Mouse (Mus musculus) right cerebral cortex, postnatal 36 days (tissue): ENCODE data around the gene Tnip3.

Experiments used
- DNase-seq, 2 experiments: peaks; one replicate each; pipeline ENCODE4 v3.0.0; 2022; ENCODE audit warnings: low spot score in 2 of 2, mixed read lengths in 1 of 2

Tnip3 gene

DNA sequence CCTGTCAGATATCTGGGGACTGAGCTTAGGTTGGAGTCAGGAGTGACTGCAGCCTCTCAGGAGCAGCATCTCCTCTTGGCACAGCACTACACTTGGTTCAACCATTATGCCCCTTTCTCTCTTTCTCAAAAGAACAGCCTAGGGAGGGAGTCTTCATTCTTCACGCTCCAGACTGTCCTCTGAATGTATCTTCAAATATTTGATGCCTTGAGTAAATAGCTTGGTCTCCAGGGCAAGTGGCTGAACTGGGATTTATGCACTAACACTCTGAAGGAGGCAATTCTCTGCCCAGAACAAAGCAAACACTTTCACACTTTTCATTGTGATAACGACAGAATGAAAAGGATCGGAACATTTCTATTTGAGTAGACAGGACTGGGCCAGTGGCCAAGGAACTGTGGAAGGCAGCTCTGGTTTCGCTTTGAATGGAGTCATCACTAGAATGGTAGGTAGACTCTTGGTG lies 59.8 kb downstream of the Tnip3 start:
- DNase-seq = peak; percentile 60 to 76

DNA sequence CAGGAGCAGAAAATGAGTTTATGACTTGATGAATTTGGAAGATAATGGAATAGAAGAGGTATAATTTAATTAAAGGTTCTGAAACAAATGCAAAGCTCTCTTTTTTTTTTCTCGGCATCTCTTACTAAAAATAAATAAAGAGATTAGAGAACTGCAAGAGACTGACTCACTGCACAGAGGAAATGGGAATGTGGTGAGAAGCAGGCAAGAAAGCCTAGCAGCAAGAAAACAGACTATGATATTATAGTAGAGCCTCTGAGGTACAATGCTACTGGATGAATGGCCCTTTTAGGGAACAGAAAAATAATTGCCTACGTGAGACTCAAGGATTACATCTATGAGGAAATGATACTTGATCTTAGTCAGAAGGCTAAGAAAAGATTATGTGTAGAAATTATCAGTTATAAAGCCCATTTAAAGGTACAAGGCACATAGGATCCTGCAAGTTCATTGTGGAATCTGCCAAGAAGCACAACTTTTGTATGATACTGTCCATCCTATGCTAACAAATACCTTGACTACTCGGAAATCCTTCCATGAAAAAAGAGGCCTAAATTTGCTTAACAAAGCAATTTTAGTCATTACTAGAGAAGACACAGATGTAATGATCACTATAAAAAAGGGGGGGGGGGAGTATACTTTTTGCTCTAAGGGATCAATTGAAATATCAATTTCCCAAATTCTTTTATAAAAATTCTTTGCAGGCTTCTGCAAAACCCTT lies 60.4 kb downstream of the Tnip3 start:
- DNase-seq = no peak

DNA sequence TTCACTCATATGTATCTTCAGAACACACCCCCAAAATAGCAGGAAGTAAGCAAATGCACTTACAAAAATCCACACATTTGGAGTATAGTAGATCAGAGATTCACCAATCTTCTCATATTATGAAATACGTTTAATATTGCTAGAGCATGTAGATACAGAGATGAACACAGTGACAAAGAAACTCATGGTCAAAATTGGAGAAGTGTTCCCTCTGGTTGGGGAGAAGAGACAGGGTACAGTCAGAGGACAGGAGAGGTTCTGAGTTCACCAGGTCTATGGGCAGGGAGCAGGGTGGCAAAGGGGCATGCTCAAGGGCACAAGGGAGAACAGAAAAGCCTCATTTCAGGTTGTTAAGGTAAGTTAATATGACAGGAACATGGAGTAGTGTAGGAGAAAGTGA lies 63.7 kb downstream of the Tnip3 start:
- no peak for DNase-seq

DNA sequence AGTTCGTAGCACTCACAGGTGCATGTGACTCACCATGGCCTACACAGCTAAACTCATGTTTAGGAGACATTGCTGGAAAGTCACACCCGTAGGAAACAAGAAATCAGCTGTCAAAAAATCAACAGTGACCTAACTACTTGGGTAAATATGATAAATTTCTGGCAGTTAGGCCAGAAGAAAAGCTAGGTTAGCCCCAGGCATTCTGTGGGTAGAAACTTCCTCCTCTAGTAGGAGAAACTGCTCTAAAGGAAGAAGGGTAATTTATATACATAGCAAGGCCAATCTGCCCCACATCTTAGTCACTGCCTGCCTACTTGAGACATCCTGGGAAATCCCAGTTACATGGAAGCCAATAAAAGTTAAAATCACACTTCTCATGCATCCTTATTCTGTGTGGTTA lies 64.9 kb downstream of the Tnip3 start:
- no peak for DNase-seq

DNA sequence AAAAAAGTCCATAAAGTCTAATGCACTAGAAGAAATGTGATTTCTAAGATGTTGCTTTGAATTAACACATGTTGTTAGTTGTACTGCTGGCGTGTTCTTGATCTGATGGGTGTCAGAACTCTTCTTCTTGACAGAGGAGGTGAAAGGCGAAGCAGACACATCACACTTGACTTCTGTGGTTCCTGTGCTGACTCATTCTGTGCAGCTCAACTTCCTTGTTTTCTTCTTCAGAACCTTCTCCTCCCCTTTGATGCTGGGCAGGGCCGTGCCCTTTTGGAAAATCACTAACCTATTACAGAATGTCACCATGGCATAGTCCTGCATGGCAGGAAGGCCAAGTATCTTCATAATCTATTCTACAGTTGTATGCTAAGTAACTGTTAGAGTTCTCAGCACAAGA lies 69.1 kb downstream of the Tnip3 start:
- DNase-seq = no peak

DNA sequence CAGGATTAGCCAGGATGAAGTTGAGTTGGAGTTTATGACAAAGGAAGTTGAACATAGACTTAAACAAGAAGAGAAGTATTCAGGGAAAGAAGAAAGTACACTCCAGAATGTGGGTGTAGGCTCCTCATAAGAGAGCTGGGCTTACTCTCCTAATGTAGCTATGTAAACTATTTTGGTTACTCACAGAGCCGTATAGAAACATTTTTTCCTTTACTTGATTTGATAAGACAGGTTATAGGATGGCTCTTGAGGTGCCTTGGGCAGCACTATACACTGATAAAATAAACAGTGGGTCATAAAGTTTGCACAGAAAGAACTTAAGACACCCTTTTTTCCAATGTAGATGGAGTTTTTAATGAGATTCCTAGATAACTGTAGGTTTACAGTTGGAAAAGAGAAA lies 70.3 kb downstream of the Tnip3 start:
- DNase-seq = no peak

DNA sequence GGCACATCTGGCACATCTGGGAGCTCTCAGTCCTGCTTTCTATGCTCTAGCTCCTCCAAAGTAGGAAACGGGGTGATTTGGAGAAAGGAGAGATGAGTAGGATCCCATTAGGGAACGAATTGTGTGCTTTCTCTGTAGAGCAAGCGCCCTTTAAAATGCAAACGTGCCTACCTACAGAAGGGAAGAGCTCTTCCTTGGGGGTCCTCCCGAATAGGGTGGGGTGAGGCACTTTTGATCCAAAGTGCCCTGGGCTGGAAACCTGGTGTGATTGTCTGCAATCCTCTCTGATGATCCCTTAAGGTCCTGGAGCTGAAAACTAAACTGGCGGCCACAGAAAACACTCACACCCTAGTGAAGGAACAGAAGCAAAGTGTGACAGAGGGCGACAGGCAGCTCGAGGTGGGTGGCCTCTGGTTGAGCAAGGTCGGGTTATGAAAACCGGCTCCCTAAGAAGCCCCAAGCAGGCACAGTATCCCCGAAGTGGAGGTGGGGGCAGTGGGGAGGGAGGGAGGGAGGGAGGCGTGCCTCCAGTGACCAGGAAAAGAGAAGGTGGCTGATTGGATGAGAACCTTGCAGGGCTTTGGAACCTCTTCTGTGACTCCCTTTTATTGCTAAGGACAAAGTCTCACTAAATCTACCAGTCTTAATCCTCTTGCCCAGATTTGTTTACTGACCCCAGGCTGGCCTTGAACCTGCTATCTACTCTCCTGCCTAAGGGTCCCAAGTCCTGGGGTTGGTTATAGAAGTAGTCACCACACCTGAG lies 72.1 kb downstream of the Tnip3 start:
- DNase-seq = no peak

DNA sequence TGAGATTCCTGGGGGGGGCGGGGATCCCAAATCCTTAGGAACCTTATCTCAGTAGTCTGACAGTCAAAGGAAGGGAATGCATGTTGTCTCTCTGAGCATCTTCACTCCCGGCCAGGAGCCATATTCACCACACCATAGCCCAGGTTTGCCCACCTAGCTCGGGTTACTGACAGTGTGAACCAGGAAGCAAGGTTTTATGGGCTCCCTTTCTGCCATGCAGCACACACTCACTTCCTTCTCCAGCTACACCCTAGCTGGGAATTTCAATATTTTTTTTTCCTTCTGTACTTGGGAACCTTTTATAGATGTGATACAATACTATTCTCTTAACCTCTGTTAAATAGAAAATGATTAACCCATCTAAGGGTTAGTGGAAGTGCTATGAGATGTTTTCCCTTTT lies 73.4 kb downstream of the Tnip3 start:
- no peak for DNase-seq

DNA sequence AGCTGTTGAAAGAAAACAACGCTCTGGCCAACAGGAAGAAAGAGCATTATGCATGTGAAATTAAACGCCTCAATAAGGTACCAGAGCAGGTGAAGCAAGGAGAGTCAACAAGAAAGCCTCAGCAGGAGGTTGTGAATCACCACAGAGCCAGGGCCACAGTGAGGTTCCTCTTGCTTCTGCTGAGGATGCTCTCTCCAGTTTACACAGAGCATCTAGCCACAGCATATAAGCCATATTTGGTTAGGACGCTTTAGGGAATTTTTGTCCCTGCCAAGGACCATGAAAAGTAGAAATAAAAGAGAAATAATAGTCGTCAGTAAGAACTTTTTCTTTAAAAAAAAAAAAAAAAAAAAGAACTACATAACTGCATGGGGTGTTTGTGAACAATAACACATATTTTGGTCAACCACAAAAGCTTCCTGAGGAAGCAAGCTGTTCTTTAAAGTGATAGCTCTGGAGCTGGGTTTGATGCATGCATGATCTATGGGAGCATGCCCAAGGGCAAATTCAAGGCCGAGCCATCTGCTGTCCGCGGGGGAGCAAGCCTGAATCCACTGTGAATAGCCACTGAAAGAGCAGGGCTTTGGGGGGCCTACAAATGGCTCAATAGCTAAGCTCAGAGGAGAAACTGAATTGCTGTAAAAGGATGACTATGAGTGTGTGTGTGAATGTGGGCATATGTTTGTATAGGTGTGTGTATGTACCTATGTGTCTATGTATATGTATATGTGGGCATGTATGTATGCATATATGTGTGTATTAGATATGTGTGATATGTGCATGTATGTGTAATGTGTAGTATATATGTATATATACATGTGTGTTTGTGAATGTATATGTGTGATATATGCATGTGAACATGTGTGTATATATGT lies 75.0 kb downstream of the Tnip3 start:
- no peak for DNase-seq

DNA sequence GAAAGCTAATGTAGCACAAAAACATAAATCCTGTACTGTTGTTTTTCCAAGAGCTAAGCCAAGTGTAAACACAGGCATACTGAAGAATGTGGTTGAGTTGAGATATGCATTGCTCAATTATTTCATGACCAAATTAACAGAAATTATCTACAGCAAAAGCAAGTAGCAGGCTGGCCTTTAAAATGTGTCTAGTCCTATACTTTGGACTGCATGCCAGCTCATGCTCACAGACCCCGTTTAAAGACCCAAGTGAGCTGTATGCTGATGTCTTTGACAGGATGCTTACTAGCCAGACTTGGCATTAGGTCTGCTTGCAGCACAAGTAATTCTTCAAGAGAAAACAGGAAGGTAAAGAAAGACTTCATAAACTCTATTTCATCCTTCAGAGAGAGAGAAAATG lies 75.8 kb downstream of the Tnip3 start:
- DNase-seq = no peak

DNA sequence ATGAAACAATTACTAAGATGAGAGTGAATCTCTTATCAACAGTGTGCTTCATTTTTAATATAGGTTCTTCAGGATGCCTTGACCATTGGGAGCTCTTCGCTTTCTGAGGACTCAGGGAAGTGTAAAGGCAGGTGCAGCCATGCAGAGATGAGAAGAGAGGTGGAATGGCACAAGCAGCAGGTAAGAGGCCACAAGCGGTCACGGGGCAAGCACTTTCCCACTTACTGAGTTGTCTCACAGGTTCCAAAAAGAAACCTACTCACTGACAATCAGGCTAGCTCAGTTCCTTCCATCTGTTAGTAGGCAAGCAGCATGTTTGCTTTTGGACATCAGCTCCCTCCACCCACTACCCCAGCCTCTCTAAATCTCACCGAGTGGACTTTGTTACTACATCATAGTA lies 80.7 kb downstream of the Tnip3 start:
- DNase-seq = no peak

DNA sequence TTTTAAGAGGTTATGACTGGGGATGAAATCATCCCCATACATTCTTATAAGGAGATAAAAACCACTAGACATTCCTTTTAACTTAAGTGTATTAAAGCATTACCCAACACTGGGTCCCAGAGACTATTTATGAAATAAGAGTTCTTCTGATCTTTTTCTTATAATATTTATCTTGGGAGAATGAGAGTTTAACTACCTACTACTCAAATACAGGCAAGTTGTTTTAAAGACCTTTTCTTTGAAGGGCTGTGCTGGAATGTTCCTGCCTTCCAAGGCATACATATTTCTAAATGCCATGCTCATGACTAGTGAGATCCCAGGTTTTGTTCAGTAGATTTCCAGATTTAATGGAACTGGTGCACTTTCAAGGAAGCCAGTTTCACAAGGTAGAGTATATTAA lies 81.8 kb downstream of the Tnip3 start:
- DNase-seq = no peak

DNA sequence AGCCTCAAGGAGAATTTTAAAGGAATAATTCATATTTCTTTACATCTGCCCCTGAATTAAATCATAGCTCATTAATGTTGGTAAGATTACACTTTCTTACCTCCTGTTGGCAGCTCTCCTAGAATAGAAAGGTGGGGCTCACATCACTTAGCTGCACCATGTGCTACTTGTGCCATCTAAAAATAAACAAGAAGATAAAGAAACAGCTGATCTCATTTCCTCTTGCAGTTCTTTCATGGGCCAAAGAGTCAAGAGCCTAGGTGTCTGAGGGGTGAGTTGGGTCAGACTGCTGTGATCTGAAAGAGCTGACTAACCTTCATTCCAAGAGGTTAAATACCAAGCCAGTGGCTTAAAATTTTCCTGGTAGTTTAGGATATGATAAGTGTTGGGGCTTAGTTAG lies 86.7 kb downstream of the Tnip3 start:
- DNase-seq = no peak

DNA sequence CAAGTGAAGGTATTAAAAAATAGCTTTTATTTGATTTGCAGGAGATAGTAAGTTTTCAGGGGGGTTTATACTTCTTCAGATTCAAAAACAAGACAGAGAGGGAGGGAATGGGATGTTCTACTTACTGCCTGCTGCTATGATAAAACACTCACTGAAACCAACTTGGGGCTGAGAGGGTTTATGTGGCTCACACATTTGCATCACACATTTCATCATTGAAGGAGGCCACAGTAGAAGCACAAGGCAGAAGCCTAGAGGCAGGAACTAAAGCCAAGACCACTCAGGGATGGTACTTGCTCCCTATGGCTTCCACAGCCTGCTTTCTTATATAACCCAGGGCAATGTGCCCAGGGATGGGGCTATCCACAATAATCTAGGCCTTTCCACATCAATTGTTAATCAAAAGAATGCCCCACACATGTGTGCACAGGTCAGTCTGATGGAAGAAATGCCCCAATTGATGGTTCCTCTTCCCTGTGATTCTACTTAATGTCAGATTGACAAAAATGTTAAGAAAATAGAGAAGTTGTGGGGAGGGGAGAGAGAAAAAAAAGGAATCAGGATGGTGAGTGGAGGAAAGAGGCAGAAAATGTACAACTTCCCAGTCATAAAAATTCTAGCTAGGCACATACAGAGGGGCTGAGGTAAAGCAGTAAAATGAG lies 88.9 kb downstream of the Tnip3 start:
- no peak for DNase-seq

DNA sequence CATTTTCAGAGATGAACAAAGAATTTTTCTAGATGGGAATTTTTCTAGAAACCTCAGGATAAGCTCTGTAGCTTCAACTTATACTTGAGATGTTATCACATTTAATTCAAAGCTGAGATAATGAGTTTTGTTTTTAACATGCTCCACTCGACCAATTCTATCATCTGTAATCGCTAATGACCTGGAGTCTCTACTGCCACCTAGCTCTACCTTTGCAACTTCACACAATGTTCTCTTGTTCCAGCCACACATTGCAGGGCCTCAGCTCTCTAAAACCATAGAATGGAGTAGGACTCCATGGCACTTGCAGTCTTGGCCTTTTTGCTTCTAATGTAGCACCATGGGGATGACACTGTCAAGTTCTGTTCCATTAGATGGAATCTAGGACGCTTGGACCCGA lies 90.5 kb downstream of the Tnip3 start:
- DNase-seq = no peak

DNA sequence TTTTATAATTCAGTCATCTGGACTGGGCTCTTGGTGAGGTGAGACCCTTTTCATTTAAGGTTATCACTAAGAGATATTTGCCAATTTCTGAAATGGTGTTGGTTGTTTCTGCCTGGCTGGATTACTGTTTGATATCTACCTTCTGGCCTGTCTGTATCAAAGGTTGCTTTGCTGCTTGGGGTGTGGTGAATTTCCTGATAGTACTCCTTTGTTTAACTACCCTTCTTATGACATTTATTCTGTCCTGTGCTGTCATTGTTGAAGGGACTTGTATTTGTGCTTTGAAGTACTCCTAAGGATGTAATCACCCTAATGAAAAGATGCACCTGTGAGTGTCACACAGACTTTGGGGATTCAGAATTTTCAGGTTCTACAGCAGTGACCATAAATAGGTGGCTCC lies 96.1 kb downstream of the Tnip3 start:
- DNase-seq = no peak

DNA sequence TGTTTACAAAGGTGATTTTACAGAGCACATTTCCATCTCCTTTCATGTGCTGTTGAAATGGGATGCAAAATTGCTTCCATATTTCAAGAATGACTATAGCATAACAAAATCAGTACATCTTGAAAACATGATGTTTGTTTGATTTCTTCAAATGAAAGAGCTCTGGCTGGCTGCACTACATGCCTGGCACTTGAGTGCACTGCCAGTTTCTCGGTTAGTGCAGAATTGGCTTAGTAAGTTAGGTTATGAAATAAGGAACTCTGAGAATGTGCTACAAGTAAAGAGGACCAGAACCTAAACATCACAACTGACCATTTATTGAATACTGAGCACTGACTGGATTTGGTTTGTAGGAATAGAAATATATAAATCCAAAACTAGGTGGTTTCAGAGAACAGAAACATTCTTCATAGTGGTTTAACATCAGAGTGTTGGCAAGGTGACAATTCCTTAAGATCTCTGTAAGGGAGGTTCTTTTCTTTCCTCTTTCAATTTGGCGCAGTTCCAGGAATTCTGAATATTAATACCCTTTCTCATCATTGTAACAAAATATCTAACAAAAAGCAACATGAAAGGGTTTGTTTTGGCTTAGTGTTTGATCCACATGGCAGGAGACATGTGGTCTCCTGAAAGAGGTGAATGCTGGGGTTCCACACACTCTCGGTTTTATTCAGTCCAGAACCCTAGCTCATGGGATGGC lies 98.1 kb downstream of the Tnip3 start:
- no peak for DNase-seq

DNA sequence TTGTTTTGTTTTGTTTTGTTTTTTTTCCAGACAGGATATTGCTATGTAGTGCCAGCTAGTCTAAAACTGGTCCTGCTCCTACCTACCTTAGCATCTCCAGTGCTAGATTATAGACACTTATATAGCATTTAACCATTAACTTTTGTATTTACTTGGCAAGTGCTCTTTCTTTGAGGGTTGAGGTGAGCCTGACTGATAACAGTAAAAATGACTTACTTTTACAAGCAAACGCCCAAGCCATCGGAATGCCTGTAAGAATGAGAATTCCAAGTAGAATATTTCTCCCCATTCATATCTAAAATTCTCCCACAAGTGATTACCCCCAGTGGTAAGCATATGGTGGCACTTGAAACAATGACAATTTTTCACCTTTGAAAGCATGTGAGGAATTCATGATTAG lies 105.5 kb downstream of the Tnip3 start:
- DNase-seq = no peak

DNA sequence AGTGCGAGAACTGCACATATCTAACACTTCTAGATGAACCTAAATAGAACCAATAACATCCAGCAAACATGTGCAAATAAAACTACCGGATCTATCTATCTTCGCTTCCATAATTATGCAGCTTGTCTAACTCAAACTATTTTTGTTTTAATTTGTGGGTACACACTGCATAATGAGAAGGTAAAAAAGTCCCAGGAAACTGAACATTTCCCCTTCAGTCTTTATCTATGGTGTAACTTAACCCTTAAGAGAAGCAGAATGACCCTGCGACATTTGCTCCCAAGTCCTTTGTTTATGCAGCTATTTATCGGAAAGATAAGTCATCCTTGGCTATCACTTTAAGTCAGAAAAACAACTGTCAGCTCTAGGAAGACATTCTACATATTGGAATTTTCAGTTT lies 107.1 kb downstream of the Tnip3 start:
- no peak for DNase-seq

DNA sequence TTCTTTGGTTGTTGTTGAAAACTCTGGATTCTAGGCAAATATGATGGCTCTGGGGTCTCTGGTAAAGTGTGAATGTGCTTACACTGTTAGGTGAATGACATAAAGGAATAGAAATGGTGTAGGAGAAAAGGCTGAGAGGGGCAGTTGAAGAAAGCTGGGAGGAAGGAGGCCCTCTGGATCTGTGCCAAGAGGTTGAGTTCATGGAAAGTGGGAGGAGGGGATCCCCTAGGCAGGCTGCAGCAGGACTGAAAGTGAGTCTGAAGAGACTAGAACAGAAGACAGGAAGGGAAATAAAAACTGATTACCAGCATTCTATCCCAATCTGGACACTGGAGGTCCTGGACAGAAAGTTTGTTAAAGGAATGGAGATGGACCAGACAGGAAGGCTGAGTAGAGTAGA lies 117.3 kb downstream of the Tnip3 start:
- DNase-seq = no peak

DNA sequence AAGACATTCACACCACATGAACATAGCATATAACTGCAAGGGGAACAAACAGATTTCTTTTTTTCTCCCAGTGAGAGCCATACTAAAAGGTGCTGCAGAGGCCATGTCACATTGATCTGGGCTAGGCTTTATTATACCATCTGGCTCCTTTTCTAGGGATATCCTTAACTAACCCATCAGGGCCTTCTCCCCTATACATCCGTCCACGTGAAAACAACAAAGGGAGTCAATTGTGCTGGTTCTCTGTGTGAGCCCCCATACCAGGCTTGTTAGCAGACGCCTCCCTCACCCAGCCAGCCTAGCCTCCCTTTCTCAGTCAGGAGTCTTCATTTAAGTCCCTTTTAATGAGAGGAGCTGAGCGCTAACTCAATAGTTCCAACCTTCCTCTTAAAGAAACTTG lies 119.0 kb downstream of the Tnip3 start:
- no peak for DNase-seq
